Mouse (Mus musculus) megakaryocyte, embryonic 14.5 days (primary cell): ENCODE results near the gene Tpmt. TPM values are rescaled to one million over a fixed set of nuclear protein-coding genes. Genes with fewer than 3 reads are reported as not detected.

ENCODE experiments used
- H3K27me3 ChIP-seq: replicated peaks from 2 replicates; pipeline ENCODE3; 2012; ENCODE audit warnings: inconsistent platforms
- H3K36me3 ChIP-seq: replicated peaks from 2 replicates; pipeline ENCODE3; 2012; ENCODE audit warnings: low read length, inconsistent platforms, mixed read lengths
- H3K4me1 ChIP-seq: 2 replicates; pipeline ENCODE4 v1.6.1; 2012; ENCODE audit warnings: inconsistent platforms
- H3K4me3 ChIP-seq: replicated peaks from 2 replicates; pipeline ENCODE3; 2012; ENCODE audit warnings: moderate library complexity, mild to moderate bottlenecking, inconsistent platforms
- H3K9me3 ChIP-seq: 2 replicates; pipeline ENCODE4 v1.6.1; 2012; ENCODE audit warnings: inconsistent platforms
- FLI1 ChIP-seq: IDR thresholded peaks from 2 replicates; pipeline ENCODE4 v1.6.1; 2012; ENCODE audit warnings: low read length, inconsistent platforms, mixed read lengths
- GATA1 ChIP-seq: IDR thresholded peaks from 3 replicates; pipeline ENCODE4 v1.6.1; 2012; ENCODE audit warnings: mixed read lengths, low read length, inconsistent platforms, borderline replicate concordance
- polyA plus RNA-seq: library from polyadenylated mRNA; stranded (reverse); fragments of >175 nt; gene quantifications from 2 replicates; pipeline ENCODE4 v1.2.3, GENCODE M21; 2012; ENCODE audit warnings: low replicate concordance; ENCODE audit not compliant: insufficient read depth

Tpmt gene
- polyA plus RNA-seq, 1 experiment, result not detected

GRCm38 (mm10) chr13:47043833-47044616, 512 bp downstream of the Tpmt start:
- no peaks in the 10 kb centered on the region for H3K9me3 ChIP-seq
- H3K27me3 ChIP-seq, result peaks cover 12% of the 10 kb centered on the region
- TF ChIP-seq GATA1 (no peak), FLI1 (no peak)
- peaks cover 8% of the 10 kb centered on the region for H3K36me3 ChIP-seq
- H3K4me3 ChIP-seq, result peak overlapping the region; percentile 96
- peaks cover 19% of the 10 kb centered on the region for H3K4me1 ChIP-seq

GRCm38 (mm10) chr13:47043030-47043680, 1.4 kb downstream of the Tpmt start, which contains the start of gene Kdm1b:
Gene Kdm1b (plus strand): TSS chr13:47043499.
- H3K4me3 ChIP-seq, result peak within 1 kb of the TSS; percentile 96
- peaks cover 20% of the 10 kb centered on the region for H3K4me1 ChIP-seq
- H3K9me3 ChIP-seq, result no peaks in the 10 kb centered on the region
- H3K27me3 ChIP-seq, result peaks cover 12% of the 10 kb centered on the region
- no peak for TF ChIP-seq FLI1
- no peak for TF ChIP-seq GATA1
- peaks cover 3% of the 10 kb centered on the region for H3K36me3 ChIP-seq

- Histone ChIP-seq H3K4me3 (peak overlapping the region; percentile 96), H3K27me3 (peaks cover 12% of the 10 kb centered on the region), H3K9me3 (no peaks in the 10 kb centered on the region), H3K36me3 (no peaks in the 10 kb centered on the region), H3K4me1 (peaks cover 20% of the 10 kb centered on the region)
- TF ChIP-seq GATA1, result no peak
- TF ChIP-seq FLI1, result no peak
Observed at GRCm38 (mm10) chr13:47042024-47042633, 2.4 kb downstream of the Tpmt start.

- H3K4me1 ChIP-seq, result peaks cover 20% of the 10 kb centered on the region
- no peaks in the 10 kb centered on the region for H3K36me3 ChIP-seq
- TF ChIP-seq FLI1 (no peak), GATA1 (no peak)
- H3K9me3 ChIP-seq, result no peaks in the 10 kb centered on the region
- H3K4me3 ChIP-seq, result no peak overlapping the region
- H3K27me3 ChIP-seq, result peaks cover 16% of the 10 kb centered on the region
Observed at GRCm38 (mm10) chr13:47040061-47040460, 4.5 kb downstream of the Tpmt start.

- no peak for TF ChIP-seq FLI1
- TF ChIP-seq GATA1, result no peak
- peaks cover 13% of the 10 kb centered on the region for H3K4me1 ChIP-seq
- no peaks in the 10 kb centered on the region for H3K36me3 ChIP-seq
- H3K4me3 ChIP-seq, result no peak overlapping the region
- H3K9me3 ChIP-seq, result no peaks in the 10 kb centered on the region
- peaks cover 9% of the 10 kb centered on the region for H3K27me3 ChIP-seq
Observed at GRCm38 (mm10) chr13:47037946-47038345, 6.6 kb downstream of the Tpmt start.

GRCm38 (mm10) chr13:47033602-47034001, 10.9 kb downstream of the Tpmt start:
- TF ChIP-seq GATA1 (no peak), FLI1 (no peak)
- no peak overlapping the region for H3K4me3 ChIP-seq
- H3K27me3 ChIP-seq, result peaks cover 12% of the 10 kb centered on the region
- no peaks in the 10 kb centered on the region for H3K36me3 ChIP-seq
- peaks cover 8% of the 10 kb centered on the region; the same call in 1 of the 2 replicates for H3K4me1 ChIP-seq
- H3K9me3 ChIP-seq, result no peaks in the 10 kb centered on the region

GRCm38 (mm10) chr13:47030376-47031107, 14.0 kb downstream of the Tpmt start:
- TF ChIP-seq GATA1 (no peak), FLI1 (no peak)
- Histone ChIP-seq H3K36me3 (no peaks in the 10 kb centered on the region), H3K9me3 (no peaks in the 10 kb centered on the region)

GRCm38 (mm10) chr13:47020798-47021197, 23.7 kb downstream of the Tpmt start:
- Histone ChIP-seq H3K27me3 (no peaks in the 10 kb centered on the region), H3K4me3 (no peak overlapping the region), H3K36me3 (no peaks in the 10 kb centered on the region), H3K4me1 (peaks cover 8% of the 10 kb centered on the region; the same call in 1 of the 2 replicates), H3K9me3 (no peaks in the 10 kb centered on the region)
- TF ChIP-seq GATA1 (no peak), FLI1 (no peak)

More at GRCm38 (mm10) chr13:47030376-47031107, 14.0 kb downstream of the Tpmt start:
- H3K4me3 ChIP-seq, result no peak overlapping the region
- peaks cover 8% of the 10 kb centered on the region; the same call in 1 of the 2 replicates for H3K4me1 ChIP-seq
- H3K27me3 ChIP-seq, result peaks cover 7% of the 10 kb centered on the region

GRCm38 (mm10) chr13:47019774-47020173, 24.8 kb downstream of the Tpmt start:
- no peaks in the 10 kb centered on the region for H3K27me3 ChIP-seq
- TF ChIP-seq FLI1 (no peak), GATA1 (no peak)
- H3K36me3 ChIP-seq, result no peaks in the 10 kb centered on the region
- H3K4me3 ChIP-seq, result no peak overlapping the region
- H3K4me1 ChIP-seq, result peaks cover 12% of the 10 kb centered on the region
- no peaks in the 10 kb centered on the region for H3K9me3 ChIP-seq

GRCm38 (mm10) chr13:47017259-47017658, 27.3 kb downstream of the Tpmt start:
- H3K9me3 ChIP-seq, result peaks cover 5% of the 10 kb centered on the region; the same call in 1 of the 2 replicates
- peaks cover 12% of the 10 kb centered on the region for H3K27me3 ChIP-seq
- peaks cover 26% of the 10 kb centered on the region for H3K4me1 ChIP-seq
- TF ChIP-seq FLI1, result no peak
- no peak for TF ChIP-seq GATA1
- no peak overlapping the region for H3K4me3 ChIP-seq
- H3K36me3 ChIP-seq, result no peaks in the 10 kb centered on the region
